Mouse (Mus musculus) forebrain, embryonic 13.5 days (tissue): Measurements from ENCODE around the gene D10Jhu81e. TPM values are rescaled to one million over a fixed set of nuclear protein-coding genes. Genes with fewer than 3 reads are reported as not detected.
"Not testable (repeated sequence)": the region's sequence is repeated elsewhere in the genome, so short reads cannot be mapped to it uniquely, and the experiment has no call there.

ENCODE experiments used
- ATAC-seq: fragments of 200-750 bp; cut with Nextera tagmentation; 2 replicates; pipeline ENCODE4 v1.8.0; 2017
- H3K27ac ChIP-seq: fragments of 300-500 bp; sonication (generic); 2 replicates; pipeline ENCODE4 v1.5.1; 2015; ENCODE audit warnings: inconsistent platforms, mild to moderate bottlenecking, moderate library complexity
- H3K27me3 ChIP-seq: fragments of 300-500 bp; sonication (generic); 2 replicates; pipeline ENCODE4 v1.6.1; 2015; ENCODE audit warnings: mild to moderate bottlenecking, inconsistent platforms
- H3K36me3 ChIP-seq: fragments of 300-500 bp; sonication (generic); 2 replicates; pipeline ENCODE4 v1.6.1; 2015; ENCODE audit warnings: mild to moderate bottlenecking, inconsistent platforms; ENCODE audit not compliant: poor library complexity, severe bottlenecking
- H3K4me1 ChIP-seq: fragments of 300-500 bp; sonication (generic); 2 replicates; pipeline ENCODE4 v1.6.1; 2015; ENCODE audit warnings: inconsistent platforms
- H3K4me2 ChIP-seq: fragments of 300-500 bp; sonication (generic); 2 replicates; pipeline ENCODE4 v1.6.1; 2015; ENCODE audit warnings: inconsistent platforms, mild to moderate bottlenecking, moderate library complexity
- H3K4me3 ChIP-seq: fragments of 300-500 bp; sonication (generic); 2 replicates; pipeline ENCODE4 v1.5.1; 2015; ENCODE audit warnings: mild to moderate bottlenecking, inconsistent platforms
- H3K9ac ChIP-seq: fragments of 300-500 bp; sonication (generic); 2 replicates; pipeline ENCODE4 v1.6.1; 2015; ENCODE audit warnings: mild to moderate bottlenecking, inconsistent platforms
- H3K9me3 ChIP-seq: fragments of 300-500 bp; sonication (generic); replicated peaks from 2 replicates; pipeline ENCODE4 v1.6.1; 2016; ENCODE audit warnings: inconsistent platforms
- WGBS: fragments of 180-500 bp; shearing (Covaris S2); methylation state at CpG from one replicate; pipeline ENCODE4 v1.1.7; 2015; 5-methylcytosine and 5-hydroxymethylcytosine counted together
- polyA plus RNA-seq: library from polyadenylated mRNA; unstranded; fragments of >200 nt; fragmentation: Nextera tagmentation; extraction: Ambion mirVana; gene quantifications from 2 replicates; pipeline ENCODE4 v1.2.1, GENCODE M21; 2015

D10Jhu81e gene
- polyA plus RNA-seq, 1 experiment from 2014 or later, result 18.9 TPM

DNA sequence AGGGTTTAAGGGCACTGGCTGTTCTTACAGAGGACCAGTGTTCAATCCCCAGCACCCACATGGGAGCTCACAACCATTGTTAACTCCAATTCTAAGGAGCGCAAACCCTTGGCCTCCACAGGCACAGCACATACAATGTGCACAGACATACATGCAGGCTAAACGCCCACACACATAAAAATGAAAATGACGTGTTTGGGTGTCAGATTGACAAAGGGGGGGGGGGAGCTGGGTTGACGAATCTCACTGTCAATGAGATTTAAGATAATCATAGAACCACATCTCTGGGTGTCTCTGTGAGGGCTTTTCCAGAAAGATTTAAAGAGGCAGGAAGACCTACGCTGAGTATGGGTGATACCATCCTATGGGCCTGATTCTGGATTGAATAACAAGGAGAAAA is 43.3 kb downstream of the D10Jhu81e start:
- Histone ChIP-seq H3K4me1 (no peaks in the 10 kb centered on the region), H3K4me2 (no peak overlapping the region), H3K4me3 (no peak overlapping the region), H3K36me3 (no peaks in the 10 kb centered on the region), H3K9ac (no peak overlapping the region), H3K27me3 (no peaks in the 10 kb centered on the region), H3K27ac (no peak overlapping the region), H3K9me3 (no peaks in the 10 kb centered on the region)
- no peak for ATAC-seq
- 95% methylated on average over 5 of the region's 5 CpGs for WGBS

DNA sequence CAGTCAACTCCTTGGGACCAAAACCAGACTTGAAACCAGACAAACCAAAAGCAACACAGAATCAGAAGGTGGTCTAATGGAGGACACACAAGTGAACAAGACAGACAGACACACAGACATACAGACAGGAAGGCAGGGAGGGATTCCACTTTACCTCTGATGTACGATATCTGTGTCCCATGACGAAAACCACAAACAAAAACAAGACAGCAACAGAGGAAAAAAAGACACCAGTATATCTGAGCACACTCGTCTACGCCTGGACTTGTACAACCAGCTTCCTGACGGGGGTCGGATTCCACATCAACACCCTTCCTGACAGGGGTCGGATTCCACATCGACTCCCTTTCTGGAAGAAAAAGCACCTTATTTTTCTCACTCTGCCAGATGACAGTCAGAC is 44.5 kb downstream of the D10Jhu81e start:
- H3K9me3 ChIP-seq, H3K9ac ChIP-seq, H3K4me2 ChIP-seq, H3K27ac ChIP-seq, ATAC-seq, H3K27me3 ChIP-seq, H3K36me3 ChIP-seq, H3K4me1 ChIP-seq, H3K4me3 ChIP-seq: not testable (repeated sequence)
- 92% methylated on average over 8 of the region's 8 CpGs for WGBS

DNA sequence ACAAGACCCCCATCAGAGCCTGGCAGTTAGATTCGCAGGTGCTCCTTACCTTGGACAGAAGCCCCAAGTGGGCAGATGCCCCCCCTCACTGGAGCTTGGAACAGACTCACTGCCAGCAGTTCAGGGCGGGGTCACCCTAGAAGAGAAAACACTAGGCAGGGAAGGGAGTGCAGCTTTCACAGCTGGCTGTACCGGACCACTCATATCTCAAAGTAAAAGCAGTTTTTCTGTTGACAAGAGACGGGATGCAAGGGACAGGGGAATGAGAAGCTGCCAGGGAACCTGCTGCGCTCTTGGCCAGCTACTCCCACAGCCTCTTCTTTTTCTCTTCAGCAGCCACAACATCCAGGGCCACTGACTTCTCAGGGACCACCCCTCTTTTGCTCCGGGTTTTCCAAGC is 45.4 kb downstream of the D10Jhu81e start:
- H3K36me3 ChIP-seq, H3K9me3 ChIP-seq, ATAC-seq, H3K27ac ChIP-seq, H3K27me3 ChIP-seq, H3K4me3 ChIP-seq, H3K9ac ChIP-seq, H3K4me1 ChIP-seq, H3K4me2 ChIP-seq: not testable (repeated sequence)
- 64% methylated on average over 6 of the region's 6 CpGs for WGBS

DNA sequence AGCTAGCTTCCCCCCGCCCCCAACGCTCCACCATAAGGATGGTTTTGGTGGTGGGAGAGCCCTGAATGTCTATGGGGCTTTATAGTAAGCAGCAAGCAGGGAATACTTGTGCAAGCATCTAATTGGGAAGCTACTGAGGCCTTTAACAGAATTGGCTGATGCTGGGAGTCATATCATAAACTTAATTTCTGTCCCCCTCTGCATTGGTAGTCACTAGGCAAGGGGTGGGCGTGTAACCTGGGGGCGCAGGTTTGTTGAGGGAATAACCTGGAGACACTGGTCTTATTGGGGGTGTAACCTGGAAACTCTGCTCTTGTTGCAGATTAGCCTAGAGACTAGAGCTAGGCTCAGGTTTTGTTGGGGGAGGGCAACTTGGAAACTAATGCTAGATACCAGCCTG is 50.2 kb downstream of the D10Jhu81e start:
- H3K4me2 ChIP-seq, result no peak overlapping the region
- H3K9ac ChIP-seq, result no peak overlapping the region
- no peaks in the 10 kb centered on the region for H3K9me3 ChIP-seq
- H3K4me3 ChIP-seq, result no peak overlapping the region
- no peaks in the 10 kb centered on the region for H3K27me3 ChIP-seq
- ATAC-seq, result no peak
- no peak overlapping the region for H3K27ac ChIP-seq
- no peaks in the 10 kb centered on the region for H3K4me1 ChIP-seq
- H3K36me3 ChIP-seq, result no peaks in the 10 kb centered on the region
- 92% methylated on average over 4 of the region's 4 CpGs for WGBS

DNA sequence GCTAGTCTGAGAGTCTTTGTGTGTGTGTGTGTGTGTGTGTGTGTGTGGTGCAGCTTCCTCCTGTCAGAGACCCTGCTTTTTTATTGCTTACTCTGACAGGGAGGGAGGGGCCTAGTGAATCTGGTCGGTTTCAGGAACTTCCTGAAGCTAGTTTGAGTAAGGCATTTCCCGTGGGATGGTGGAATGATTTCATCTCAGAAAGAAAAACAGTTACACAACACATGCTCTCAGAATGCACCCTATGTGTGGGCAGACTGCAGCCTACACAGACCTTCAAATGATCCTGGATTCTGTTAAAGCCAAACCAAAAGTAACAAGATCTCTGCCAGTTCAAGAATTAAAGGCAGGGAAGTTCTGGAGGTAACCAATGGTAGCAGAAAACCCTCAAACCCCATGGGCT is 54.4 kb downstream of the D10Jhu81e start:
- Histone ChIP-seq H3K9ac (no peak overlapping the region), H3K4me2 (no peak overlapping the region), H3K9me3 (no peaks in the 10 kb centered on the region), H3K4me3 (no peak overlapping the region), H3K27me3 (no peaks in the 10 kb centered on the region), H3K27ac (no peak overlapping the region), H3K36me3 (no peaks in the 10 kb centered on the region), H3K4me1 (no peaks in the 10 kb centered on the region)
- WGBS, result 93% methylated on average over 2 of the region's 2 CpGs
- ATAC-seq, result no peak

DNA sequence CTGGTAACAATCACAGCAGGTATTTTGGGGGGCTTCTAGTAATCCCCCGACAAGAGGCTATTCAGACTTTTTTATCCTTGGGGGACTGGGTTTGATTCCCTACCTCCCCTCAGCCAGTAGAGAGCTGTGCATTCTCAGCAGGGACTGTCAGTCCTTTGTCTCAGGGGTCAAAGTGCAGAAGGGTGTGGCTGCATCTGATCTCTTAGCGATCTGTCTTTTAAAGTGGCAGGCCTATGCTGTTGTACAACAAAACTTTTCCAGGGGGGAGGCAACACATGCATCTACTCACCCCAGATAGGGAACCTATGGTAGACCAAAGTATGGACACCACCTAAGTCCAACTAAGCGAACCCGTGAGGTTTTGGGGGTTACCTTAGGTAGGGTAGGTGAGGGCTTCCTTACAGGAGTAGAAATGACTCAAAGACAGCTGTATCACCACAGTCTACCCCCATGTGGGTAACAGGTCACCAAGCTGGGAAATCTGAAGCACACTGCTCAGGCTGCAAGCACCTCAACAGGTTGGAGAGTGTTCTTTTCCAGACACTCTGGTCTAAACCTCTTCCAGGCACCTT is 55.0 kb downstream of the D10Jhu81e start:
- WGBS, result 47% methylated on average over 4 of the region's 4 CpGs
- H3K27ac ChIP-seq, result no peak overlapping the region
- H3K4me3 ChIP-seq, result no peak overlapping the region
- no peak for ATAC-seq
- no peaks in the 10 kb centered on the region for H3K4me1 ChIP-seq
- no peak overlapping the region for H3K9ac ChIP-seq
- H3K36me3 ChIP-seq, result no peaks in the 10 kb centered on the region
- H3K9me3 ChIP-seq, result no peaks in the 10 kb centered on the region
- H3K27me3 ChIP-seq, result no peaks in the 10 kb centered on the region
- no peak overlapping the region for H3K4me2 ChIP-seq

Other genes with a start within 250 kb of the D10Jhu81e start
- gene Trpm2, start 199.2 kb downstream of the D10Jhu81e start, polyA plus RNA-seq, result 1.4 and 1.6 TPM in 2 replicates
- gene 1810043G02Rik, start 191.3 kb downstream of the D10Jhu81e start, polyA plus RNA-seq, result 26.7 and 36.1 TPM in 2 replicates
- gene Pfkl, start 159.7 kb downstream of the D10Jhu81e start, polyA plus RNA-seq, result 98.0 and 114 TPM in 2 replicates
- gene Dnmt3l, start 127.8 kb downstream of the D10Jhu81e start, polyA plus RNA-seq, result not detected in 2 replicates
- gene Aire, start 126.2 kb downstream of the D10Jhu81e start, polyA plus RNA-seq, result 0.18 TPM in 1 of 2 replicates, not detected in the other
- gene Icosl, start 100.5 kb downstream of the D10Jhu81e start, polyA plus RNA-seq, result 0.80 and 0.84 TPM in 2 replicates
- gene Pwp2, start 15.4 kb upstream of the D10Jhu81e start, polyA plus RNA-seq, result 19.1 and 23.0 TPM in 2 replicates
- 16.8 and 18.9 TPM in 2 replicates for gene Trappc10, start 74.9 kb upstream of the D10Jhu81e start, polyA plus RNA-seq
- 45.9 and 50.0 TPM in 2 replicates for gene Agpat3, start 182.7 kb upstream of the D10Jhu81e start, polyA plus RNA-seq
- 354 and 366 TPM in 2 replicates for gene Rrp1, start 243.3 kb upstream of the D10Jhu81e start, polyA plus RNA-seq